Mouse (Mus musculus) forebrain, embryonic 10.5 days (tissue): ENCODE measurements around the gene Camk2b. TPM values are rescaled to one million over a fixed set of nuclear protein-coding genes. Genes with fewer than 3 reads are reported as not detected.

Experiments
- DNase-seq: peaks from one replicate; pipeline ENCODE4 v3.0.0-alpha.2; 2017; ENCODE audit warnings: low spot score; ENCODE audit errors: extremely low spot score
- H3K27ac ChIP-seq: fragments of 300-500 bp; sonication (generic); 2 replicates; pipeline ENCODE4 v1.5.1; 2016; ENCODE audit warnings: mild to moderate bottlenecking
- H3K27me3 ChIP-seq: fragments of 300-500 bp; sonication (generic); 2 replicates; pipeline ENCODE4 v1.6.1; 2016; ENCODE audit warnings: mild to moderate bottlenecking; ENCODE audit not compliant: poor library complexity, severe bottlenecking
- H3K36me3 ChIP-seq: fragments of 300-500 bp; sonication (generic); replicated peaks from 2 replicates; pipeline ENCODE4 v1.6.1; 2016; ENCODE audit warnings: mild to moderate bottlenecking, moderate library complexity
- H3K4me1 ChIP-seq: fragments of 300-500 bp; sonication (generic); 2 replicates; pipeline ENCODE4 v1.6.1; 2016
- H3K4me3 ChIP-seq: fragments of 300-500 bp; sonication (generic); 2 replicates; pipeline ENCODE4 v1.5.1; 2016; ENCODE audit warnings: mild to moderate bottlenecking, moderate library complexity
- H3K9me3 ChIP-seq: fragments of 300-500 bp; sonication (generic); 2 replicates; pipeline ENCODE4 v1.6.1; 2016; ENCODE audit warnings: mild to moderate bottlenecking, moderate library complexity
- WGBS: fragments of 180-500 bp; shearing (Covaris S2); methylation state at CpG from one replicate; pipeline ENCODE4 v1.1.7; 2016; 5-methylcytosine and 5-hydroxymethylcytosine counted together
- polyA plus RNA-seq: library from polyadenylated mRNA; unstranded; fragments of >200 nt; fragmentation: Nextera tagmentation; extraction: Ambion mirVana; gene quantifications from 2 replicates; pipeline ENCODE4 v1.2.1, GENCODE M21; 2016

Gene Camk2b
- polyA plus RNA-seq, 1 experiment from 2014 or later: 0.51 TPM

DNA sequence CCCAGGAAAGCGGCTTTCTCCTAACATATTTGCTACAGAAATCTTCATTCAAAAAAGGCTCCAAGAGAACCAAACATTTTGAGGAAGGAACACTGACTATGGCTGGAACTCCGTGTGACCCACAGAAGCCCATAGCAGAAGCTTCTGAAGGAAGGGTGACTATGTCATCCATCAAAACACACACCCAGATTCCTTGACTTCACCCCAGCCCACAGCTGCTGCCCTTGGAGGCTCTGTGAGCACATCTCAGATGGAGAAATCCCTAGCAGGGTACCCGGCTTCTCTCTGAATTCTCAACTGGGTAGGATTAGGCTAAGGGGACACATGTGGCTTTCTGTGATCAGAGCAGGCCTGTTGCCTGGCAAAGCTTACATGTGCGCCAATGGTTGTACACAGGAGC is 29.7 kb downstream of the Camk2b start:
- Histone ChIP-seq H3K27me3 (no peaks in the 10 kb centered on the region), H3K4me3 (no peak overlapping the region), H3K27ac (no peak overlapping the region), H3K4me1 (peaks cover 21% of the 10 kb centered on the region), H3K36me3 (no peaks in the 10 kb centered on the region), H3K9me3 (no peaks in the 10 kb centered on the region)
- 90% methylated on average over 4 of the region's 4 CpGs for WGBS
- no peak for DNase-seq

DNA sequence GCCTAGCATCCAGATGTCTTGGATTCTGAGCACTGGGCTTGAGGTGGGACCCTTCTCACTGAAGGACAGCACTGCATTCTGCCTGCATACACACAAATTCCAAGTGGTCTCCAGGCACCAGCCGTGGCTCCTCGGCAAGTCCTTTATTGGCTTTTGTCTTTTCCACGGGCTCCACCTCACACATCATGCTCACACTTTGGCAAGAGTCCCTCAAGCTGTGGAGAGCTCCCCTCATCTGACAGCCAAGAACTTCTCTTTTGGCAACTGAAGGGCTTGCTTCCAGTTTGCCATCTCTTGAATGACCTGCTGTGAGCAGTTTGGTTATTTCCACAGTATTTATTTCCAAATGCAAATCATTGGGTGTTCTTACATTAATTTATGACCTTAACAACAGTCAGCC is 30.6 kb downstream of the Camk2b start:
- Histone ChIP-seq H3K27ac (no peak overlapping the region), H3K4me3 (no peak overlapping the region), H3K4me1 (peaks cover 27% of the 10 kb centered on the region), H3K27me3 (no peaks in the 10 kb centered on the region), H3K9me3 (no peaks in the 10 kb centered on the region), H3K36me3 (no peaks in the 10 kb centered on the region)
- 96% methylated on average over 3 of the region's 3 CpGs for WGBS
- no peak for DNase-seq

GRCm38 (mm10) chr11:6034740-6035139 is 31.4 kb downstream of the Camk2b start:
- Histone ChIP-seq H3K4me1 (peaks cover 31% of the 10 kb centered on the region), H3K27ac (no peak overlapping the region), H3K36me3 (no peaks in the 10 kb centered on the region), H3K4me3 (no peak overlapping the region), H3K27me3 (no peaks in the 10 kb centered on the region), H3K9me3 (no peaks in the 10 kb centered on the region)
- 95% methylated on average over 2 of the region's 2 CpGs for WGBS
- DNase-seq: no peak

- Histone ChIP-seq H3K36me3 (no peaks in the 10 kb centered on the region), H3K9me3 (no peaks in the 10 kb centered on the region), H3K27me3 (no peaks in the 10 kb centered on the region), H3K27ac (no peak overlapping the region), H3K4me1 (peaks cover 26% of the 10 kb centered on the region), H3K4me3 (no peak overlapping the region)
- WGBS: 88% methylated on average over 5 of the region's 5 CpGs
- DNase-seq: no peak
These were observed 32.4 kb downstream of the Camk2b start for GRCm38 (mm10) chr11:6033801-6034200.

DNA sequence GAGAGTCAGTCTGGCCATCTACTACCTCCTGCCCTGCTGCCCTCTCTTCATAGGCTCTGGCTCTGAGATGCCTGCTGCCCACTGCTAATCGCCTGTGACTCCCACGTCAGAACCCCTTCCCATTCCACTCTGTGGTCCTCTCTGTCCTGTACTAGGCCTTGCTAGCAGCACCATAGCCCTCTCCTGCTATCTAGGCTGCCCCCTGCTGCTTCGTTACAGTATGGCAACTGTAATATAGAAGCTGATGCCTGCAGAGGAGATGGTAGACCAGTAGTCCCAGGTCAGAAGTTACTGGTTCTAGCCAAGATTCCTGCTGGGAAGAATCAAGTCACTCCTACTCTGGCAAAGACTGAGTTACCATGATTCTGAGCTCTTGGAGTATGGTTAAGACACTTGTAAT is 33.0 kb downstream of the Camk2b start:
- no peak overlapping the region for H3K4me3 ChIP-seq
- H3K9me3 ChIP-seq: no peaks in the 10 kb centered on the region
- 71% methylated on average over 3 of the region's 3 CpGs for WGBS
- no peaks in the 10 kb centered on the region for H3K27me3 ChIP-seq
- DNase-seq: no peak
- no peaks in the 10 kb centered on the region for H3K36me3 ChIP-seq
- no peak overlapping the region for H3K27ac ChIP-seq
- peaks cover 19% of the 10 kb centered on the region for H3K4me1 ChIP-seq

- Histone ChIP-seq H3K9me3 (no peaks in the 10 kb centered on the region), H3K4me1 (peaks cover 15% of the 10 kb centered on the region; the same call in 1 of the 2 replicates), H3K27ac (0 out of 2 replicates have a peak overlapping the region, but pooled peaks have one; percentile 54), H3K27me3 (no peaks in the 10 kb centered on the region), H3K36me3 (no peaks in the 10 kb centered on the region), H3K4me3 (no peak overlapping the region)
- DNase-seq: no peak
- whole genome bisulfite sequencing: 90% methylated on average over 6 of the region's 6 CpGs
These were observed 35.5 kb downstream of the Camk2b start for GRCm38 (mm10) chr11:6030650-6031049.

- H3K27me3 ChIP-seq: no peaks in the 10 kb centered on the region
- H3K9me3 ChIP-seq: no peaks in the 10 kb centered on the region
- H3K27ac ChIP-seq: no peak overlapping the region
- no peaks in the 10 kb centered on the region for H3K36me3 ChIP-seq
- no peak for DNase-seq
- 77% methylated on average over 3 of the region's 3 CpGs for whole genome bisulfite sequencing
- peaks cover 15% of the 10 kb centered on the region; the same call in 1 of the 2 replicates for H3K4me1 ChIP-seq
- no peak overlapping the region for H3K4me3 ChIP-seq
These were observed 36.4 kb downstream of the Camk2b start for GRCm38 (mm10) chr11:6029790-6030189.

- H3K4me3 ChIP-seq: no peak overlapping the region
- H3K9me3 ChIP-seq: no peaks in the 10 kb centered on the region
- H3K36me3 ChIP-seq: no peaks in the 10 kb centered on the region
- peaks cover 15% of the 10 kb centered on the region; the same call in 1 of the 2 replicates for H3K4me1 ChIP-seq
- H3K27ac ChIP-seq: no peak overlapping the region
- no peak for DNase-seq
- WGBS: 80% methylated on average over 7 of the region's 7 CpGs
- H3K27me3 ChIP-seq: no peaks in the 10 kb centered on the region
These were observed 37.3 kb downstream of the Camk2b start for GRCm38 (mm10) chr11:6028911-6029310.

DNA sequence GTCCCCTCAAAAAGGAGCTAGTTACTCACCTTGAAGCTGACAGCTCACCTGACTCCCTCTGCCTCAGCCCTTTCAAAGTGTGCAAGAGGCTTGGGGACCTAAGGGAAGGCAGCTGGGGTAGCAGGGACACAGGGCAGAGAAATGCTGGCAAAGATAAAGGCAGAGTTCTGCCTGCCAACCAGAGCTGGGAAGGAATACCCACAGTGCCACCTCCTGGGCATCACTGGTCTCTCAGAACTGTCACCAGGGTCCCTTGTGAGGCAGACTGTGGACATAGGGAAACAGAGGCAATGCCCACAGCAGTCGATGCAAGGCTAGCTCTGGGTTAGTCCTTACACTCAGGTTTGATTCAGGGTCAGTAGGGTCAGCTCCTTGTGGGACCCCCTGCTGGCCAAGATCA is 39.8 kb downstream of the Camk2b start:
- Histone ChIP-seq H3K4me3 (no peak overlapping the region), H3K9me3 (no peaks in the 10 kb centered on the region), H3K36me3 (no peaks in the 10 kb centered on the region), H3K27me3 (no peaks in the 10 kb centered on the region), H3K27ac (no peak overlapping the region), H3K4me1 (peaks cover 11% of the 10 kb centered on the region; the same call in 1 of the 2 replicates)
- DNase-seq: no peak
- 78% methylated on average over 1 of the region's 1 CpGs for WGBS

DNA sequence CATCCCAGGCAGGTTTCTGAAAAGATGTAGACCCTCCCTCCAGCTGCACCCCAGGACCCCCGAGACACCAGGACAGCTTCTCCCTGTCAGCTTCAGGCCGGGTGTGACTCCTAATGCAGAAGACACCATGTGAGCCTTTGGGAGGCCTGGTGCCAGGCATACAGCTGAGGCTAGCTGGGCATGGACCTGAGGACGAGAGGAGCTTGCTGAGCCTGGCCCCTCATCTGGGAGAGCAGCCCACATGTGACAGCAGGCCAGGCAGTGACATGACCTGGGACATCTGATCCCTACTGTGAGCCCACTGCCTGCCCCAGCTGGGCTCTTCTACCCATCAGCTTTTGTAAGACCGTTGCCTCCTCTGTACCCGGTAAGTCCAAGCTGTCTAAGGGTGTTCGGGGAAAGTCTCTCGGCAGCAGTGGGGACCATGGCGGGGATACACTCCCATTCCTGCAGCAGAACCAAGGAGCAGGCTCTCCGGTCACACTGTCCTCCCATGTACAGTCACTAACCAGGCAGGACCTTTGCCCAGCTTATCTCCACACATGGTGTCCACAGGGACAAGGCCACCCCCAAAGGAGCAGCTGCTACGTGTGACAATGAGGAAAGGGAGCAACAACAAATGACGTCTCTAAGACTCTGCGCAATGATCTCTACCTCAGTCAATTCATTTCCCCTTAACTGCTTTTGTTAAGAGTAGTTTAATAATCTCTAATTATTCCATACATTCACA is 41.1 kb downstream of the Camk2b start:
- WGBS: 83% methylated on average over 12 of the region's 12 CpGs
- Histone ChIP-seq H3K27ac (no peak overlapping the region), H3K4me1 (peaks cover under 1% of the 10 kb centered on the region; the same call in 1 of the 2 replicates), H3K36me3 (no peaks in the 10 kb centered on the region), H3K9me3 (no peaks in the 10 kb centered on the region), H3K27me3 (no peaks in the 10 kb centered on the region), H3K4me3 (no peak overlapping the region)
- no peak for DNase-seq

GRCm38 (mm10) chr11:6020897-6021839 is 45.0 kb downstream of the Camk2b start:
- no peak overlapping the region for H3K27ac ChIP-seq
- WGBS: 85% methylated on average over 17 of the region's 17 CpGs
- H3K9me3 ChIP-seq: no peaks in the 10 kb centered on the region
- H3K36me3 ChIP-seq: no peaks in the 10 kb centered on the region
- H3K4me1 ChIP-seq: no peaks in the 10 kb centered on the region
- H3K4me3 ChIP-seq: no peak overlapping the region
- no peak for DNase-seq
- no peaks in the 10 kb centered on the region for H3K27me3 ChIP-seq

GRCm38 (mm10) chr11:6020360-6020759 is 45.8 kb downstream of the Camk2b start:
- Histone ChIP-seq H3K27ac (no peak overlapping the region), H3K4me3 (no peak overlapping the region), H3K9me3 (no peaks in the 10 kb centered on the region), H3K27me3 (no peaks in the 10 kb centered on the region), H3K4me1 (no peaks in the 10 kb centered on the region), H3K36me3 (no peaks in the 10 kb centered on the region)
- 85% methylated on average over 5 of the region's 5 CpGs for WGBS
- no peak for DNase-seq
